Mouse (Mus musculus): ENCODE measurements around the gene 0610010F05Rik. TPM values are rescaled to one million over a fixed set of nuclear protein-coding genes. Genes with fewer than 3 reads are reported as not detected.
A peak's percentile ranks its signal among the peaks of the same experiment; 100 is the strongest.

0610010F05Rik gene
- 39.2 and 51.6 TPM in 2 replicates for polyA plus RNA-seq (2016; fragmentation: Nextera tagmentation; extraction: Ambion mirVana)

DNA sequence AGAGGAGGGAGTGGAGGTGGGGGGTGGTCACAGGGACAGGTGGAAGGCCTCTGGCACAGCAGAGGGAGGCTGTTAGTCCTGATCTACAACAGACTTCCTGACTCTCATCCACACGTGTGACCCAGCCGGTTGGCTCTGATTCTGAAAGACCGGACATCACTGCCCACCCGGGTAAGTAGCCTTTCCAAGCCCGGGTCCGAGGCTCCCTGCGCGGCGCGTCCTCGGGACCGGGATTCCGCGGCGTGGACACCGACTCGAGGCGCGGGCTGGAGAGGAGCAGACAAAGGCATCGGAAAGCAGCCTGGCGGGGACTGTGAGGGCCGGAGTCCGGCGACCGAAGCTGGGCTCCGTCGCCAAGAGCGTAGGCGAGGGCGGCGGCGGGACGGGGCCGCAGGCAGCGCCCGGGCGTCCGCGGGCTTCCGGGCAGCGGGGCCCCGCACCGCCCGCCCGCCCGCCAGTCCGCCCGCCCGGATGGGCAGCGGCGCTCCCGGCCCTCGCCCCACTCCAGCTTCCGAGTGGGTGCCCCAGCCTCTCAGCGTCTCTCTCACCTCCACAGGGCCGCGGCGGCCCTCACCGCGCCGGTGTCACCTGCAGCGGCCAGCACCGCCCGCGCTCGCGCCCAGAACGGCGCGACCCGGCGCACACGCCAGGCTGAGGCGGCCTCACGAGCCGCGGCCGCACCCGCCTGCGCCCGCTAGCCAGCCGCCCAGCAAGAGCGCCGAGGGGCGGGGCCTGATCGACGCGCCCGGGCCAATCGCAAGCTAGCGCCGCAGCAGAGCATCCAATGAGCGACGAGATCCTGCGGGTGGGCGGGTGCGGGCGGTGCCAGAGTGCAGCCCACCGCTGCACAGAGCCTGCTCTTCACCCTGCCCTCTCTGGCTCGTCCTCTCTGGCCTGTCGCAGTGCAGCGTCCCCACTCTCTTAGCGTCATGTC, at the start of gene 0610010F05Rik:
TSS of gene 0610010F05Rik (minus strand) at position 695 of the 934 bp plus-strand sequence.
- DNase-seq (ENCODE audit: low spot score) = peak; percentile 94
- Histone ChIP-seq H3K9me3 (replicated peaks) (no peaks in the 10 kb centered on the region), H3K4me1 (peaks cover 14% of the 10 kb centered on the region), H3K4me3 (peak within 1 kb of the TSS; percentile 92), H3K36me3 (peaks cover 18% of the 10 kb centered on the region), H3K27ac (replicated peaks) (peak within 1 kb of the TSS; percentile 96), H3K27me3 (ENCODE audit: low read depth, poor library complexity, severe bottlenecking) (no peaks in the 10 kb centered on the region)
- under 1% methylated on average over 102 of the region's 103 CpGs for WGBS

DNA sequence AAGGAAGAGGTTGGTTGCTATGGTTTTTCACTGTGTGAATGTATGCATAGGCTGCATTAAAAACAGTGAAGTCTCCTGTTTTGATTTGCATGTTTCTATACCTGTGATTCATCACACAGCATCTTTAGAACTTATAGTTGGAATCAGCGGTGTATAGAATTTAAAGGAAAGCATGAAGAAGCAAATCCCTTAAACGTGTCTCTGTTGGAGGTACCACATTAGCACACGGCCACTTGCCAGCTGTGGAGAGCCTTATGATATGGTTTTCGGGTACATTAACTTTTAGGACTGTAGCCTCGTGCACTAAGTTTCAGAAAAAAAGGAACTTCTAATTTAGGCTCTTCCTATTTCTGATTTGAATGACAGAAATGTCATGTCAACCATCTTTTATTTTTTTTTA, 49.1 kb upstream of the 0610010F05Rik start:
- DNase-seq (ENCODE audit: low spot score) = no peak
- H3K36me3 ChIP-seq = peaks cover 43% of the 10 kb centered on the region
- H3K4me3 ChIP-seq = no peak overlapping the region
- WGBS = 94% methylated on average over 5 of the region's 5 CpGs
- no peaks in the 10 kb centered on the region for H3K9me3 ChIP-seq (replicated peaks)
- H3K27me3 ChIP-seq (ENCODE audit: low read depth, poor library complexity, severe bottlenecking) = no peaks in the 10 kb centered on the region
- H3K4me1 ChIP-seq = no peaks in the 10 kb centered on the region
- no peak overlapping the region for H3K27ac ChIP-seq (replicated peaks)

DNA sequence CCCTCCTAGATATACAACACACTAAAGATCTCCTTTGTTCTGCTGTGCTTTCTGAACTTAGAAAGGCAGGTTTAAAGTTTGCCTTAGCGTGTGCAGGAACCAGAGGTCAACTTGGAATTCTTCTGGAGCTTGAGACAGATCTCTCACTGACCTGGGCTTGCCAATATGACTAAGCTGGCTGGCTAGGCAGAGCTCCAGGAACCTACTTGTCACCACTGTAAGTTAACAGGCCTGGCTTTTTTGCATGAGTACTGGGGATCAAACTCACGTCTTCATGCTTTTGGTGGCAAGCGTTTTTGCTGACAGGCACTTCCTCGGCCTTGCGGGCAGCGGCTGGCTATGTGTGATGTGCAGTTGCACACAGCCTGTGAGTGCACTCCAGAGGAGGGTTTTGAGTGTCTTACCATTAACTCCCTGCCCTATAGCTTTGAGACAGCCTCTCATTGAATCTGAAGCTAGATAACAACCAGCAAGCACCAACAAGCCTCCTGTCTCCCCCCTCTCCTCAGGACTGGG, 47.1 kb upstream of the 0610010F05Rik start:
- no peak overlapping the region for H3K4me3 ChIP-seq
- H3K27me3 ChIP-seq (ENCODE audit: low read depth, poor library complexity, severe bottlenecking) = no peaks in the 10 kb centered on the region
- H3K36me3 ChIP-seq = peaks cover 60% of the 10 kb centered on the region
- DNase-seq (ENCODE audit: low spot score) = no peak
- H3K4me1 ChIP-seq = no peaks in the 10 kb centered on the region
- H3K27ac ChIP-seq (replicated peaks) = no peak overlapping the region
- 90% methylated on average over 6 of the region's 6 CpGs for WGBS
- no peaks in the 10 kb centered on the region for H3K9me3 ChIP-seq (replicated peaks)

DNA sequence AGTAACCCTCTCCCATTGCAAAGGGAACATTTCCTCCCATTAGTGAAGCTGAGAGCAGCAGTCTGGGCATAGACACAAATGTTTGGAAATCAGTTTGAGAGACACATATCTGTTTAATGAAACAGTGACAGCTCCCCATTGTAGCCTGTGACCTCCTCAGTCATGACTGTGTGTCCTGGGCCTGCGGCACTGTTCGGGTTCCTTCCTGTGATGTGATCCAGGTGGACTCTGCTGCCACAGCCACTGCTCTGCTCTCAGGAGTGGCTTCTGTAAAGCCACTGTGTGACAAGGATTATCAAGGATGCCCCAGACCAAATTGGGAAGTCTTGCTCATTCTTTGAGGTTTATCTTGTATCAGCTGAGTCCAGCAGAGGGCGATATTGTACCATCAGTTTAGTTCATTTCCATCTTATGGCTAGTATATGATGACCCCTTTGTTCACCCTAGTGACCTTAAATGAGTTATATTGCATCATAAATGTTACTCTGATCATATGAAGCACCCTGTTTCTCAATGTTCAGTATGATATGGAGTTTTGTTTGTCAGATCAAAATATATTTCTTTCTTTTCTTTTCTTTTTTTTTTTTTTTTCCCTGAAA, 45.7 kb upstream of the 0610010F05Rik start:
- Histone ChIP-seq H3K36me3 (peaks cover 72% of the 10 kb centered on the region), H3K4me1 (no peaks in the 10 kb centered on the region), H3K9me3 (replicated peaks) (no peaks in the 10 kb centered on the region), H3K4me3 (no peak overlapping the region), H3K27ac (replicated peaks) (no peak overlapping the region), H3K27me3 (ENCODE audit: low read depth, poor library complexity, severe bottlenecking) (no peaks in the 10 kb centered on the region)
- DNase-seq (ENCODE audit: low spot score) = peak; percentile 42
- 48% methylated on average over 3 of the region's 3 CpGs for WGBS

DNA sequence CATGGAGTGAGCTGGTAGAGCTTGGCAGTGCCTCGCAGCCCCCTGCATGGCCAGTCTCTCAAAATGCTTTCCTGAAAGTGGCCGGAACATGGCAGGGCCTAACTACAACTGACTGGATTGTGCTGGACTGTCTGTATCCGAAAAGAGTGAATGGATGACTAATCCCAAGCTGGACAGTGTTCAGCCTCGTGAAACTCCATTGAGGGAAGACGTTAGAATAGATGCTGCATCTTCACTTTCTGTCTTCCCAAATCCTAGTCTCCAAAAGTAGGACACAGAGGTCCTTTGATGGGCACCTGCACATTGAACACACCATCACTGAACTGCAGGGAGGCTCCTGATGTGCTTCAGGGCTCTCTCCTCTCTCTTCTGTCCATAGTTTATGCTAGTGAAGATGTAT, 42.7 kb upstream of the 0610010F05Rik start:
- peaks cover 77% of the 10 kb centered on the region for H3K36me3 ChIP-seq
- H3K4me1 ChIP-seq = no peaks in the 10 kb centered on the region
- 90% methylated on average over 5 of the region's 5 CpGs for WGBS
- no peak for DNase-seq (ENCODE audit: low spot score)
- H3K27ac ChIP-seq (replicated peaks) = no peak overlapping the region
- no peak overlapping the region for H3K4me3 ChIP-seq
- H3K27me3 ChIP-seq (ENCODE audit: low read depth, poor library complexity, severe bottlenecking) = no peaks in the 10 kb centered on the region
- no peaks in the 10 kb centered on the region for H3K9me3 ChIP-seq (replicated peaks)

DNA sequence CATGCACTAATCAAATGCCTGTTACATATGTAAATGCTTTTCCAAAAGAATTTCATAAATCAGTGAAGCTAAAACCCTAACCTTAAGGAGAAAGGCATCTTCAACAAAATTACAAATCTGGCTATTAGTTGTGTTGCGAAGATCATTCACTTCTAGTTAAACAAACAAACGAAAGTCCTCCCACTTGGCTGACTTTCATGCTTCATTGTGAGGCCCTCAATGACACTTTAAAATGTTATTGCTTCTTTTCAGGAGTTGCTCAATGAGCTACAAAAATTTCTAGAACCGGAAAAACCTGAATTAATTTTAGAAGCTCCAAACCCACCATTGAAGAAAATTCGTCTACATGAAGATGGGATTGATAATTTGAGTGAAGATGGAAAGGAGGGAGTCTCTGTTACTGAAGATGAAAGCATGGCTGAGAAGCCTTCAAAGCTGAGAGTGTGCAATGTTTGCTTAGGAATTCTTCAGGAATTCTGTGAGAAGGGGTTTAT, 38.9 kb upstream of the 0610010F05Rik start:
- Histone ChIP-seq H3K9me3 (replicated peaks) (no peaks in the 10 kb centered on the region), H3K27me3 (ENCODE audit: low read depth, poor library complexity, severe bottlenecking) (no peaks in the 10 kb centered on the region)

DNA sequence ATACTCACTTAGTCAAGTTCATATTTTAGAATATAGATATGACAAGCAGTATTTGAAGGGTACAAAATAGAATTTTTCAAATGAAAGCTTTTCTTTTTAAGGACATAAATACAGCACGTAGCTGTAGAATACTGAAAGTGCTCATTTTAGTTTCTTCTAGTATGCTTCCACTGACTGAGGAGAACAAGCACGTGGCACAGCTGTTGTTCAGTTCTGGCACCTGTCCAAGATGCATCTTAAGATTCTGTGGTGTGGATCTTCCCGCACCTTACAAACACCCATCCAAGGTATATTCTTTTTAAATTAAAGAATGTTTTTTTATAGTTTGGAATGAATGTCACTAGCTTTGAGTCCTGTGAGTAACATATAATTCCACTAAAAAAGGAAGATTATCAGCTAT, 33.7 kb upstream of the 0610010F05Rik start:
- H3K36me3 ChIP-seq = no peaks in the 10 kb centered on the region; the same call in 1 of the 2 replicates
- peaks cover 32% of the 10 kb centered on the region for H3K4me1 ChIP-seq
- no peak for DNase-seq (ENCODE audit: low spot score)
- H3K4me3 ChIP-seq = peak overlapping the region; percentile 78
- no peaks in the 10 kb centered on the region for H3K27me3 ChIP-seq (ENCODE audit: low read depth, poor library complexity, severe bottlenecking)
- WGBS = 77% methylated on average over 3 of the region's 3 CpGs
- no peak overlapping the region for H3K27ac ChIP-seq (replicated peaks)
- no peaks in the 10 kb centered on the region for H3K9me3 ChIP-seq (replicated peaks)

More for the DNA sequence above, 38.9 kb upstream of the 0610010F05Rik start:
- peaks cover 2% of the 10 kb centered on the region; the same call in 1 of the 2 replicates for H3K4me1 ChIP-seq
- WGBS = 91% methylated on average over 4 of the region's 4 CpGs
- H3K36me3 ChIP-seq = peaks cover 48% of the 10 kb centered on the region
- no peak overlapping the region for H3K27ac ChIP-seq (replicated peaks)
- no peak overlapping the region for H3K4me3 ChIP-seq
- DNase-seq (ENCODE audit: low spot score) = no peak

DNA sequence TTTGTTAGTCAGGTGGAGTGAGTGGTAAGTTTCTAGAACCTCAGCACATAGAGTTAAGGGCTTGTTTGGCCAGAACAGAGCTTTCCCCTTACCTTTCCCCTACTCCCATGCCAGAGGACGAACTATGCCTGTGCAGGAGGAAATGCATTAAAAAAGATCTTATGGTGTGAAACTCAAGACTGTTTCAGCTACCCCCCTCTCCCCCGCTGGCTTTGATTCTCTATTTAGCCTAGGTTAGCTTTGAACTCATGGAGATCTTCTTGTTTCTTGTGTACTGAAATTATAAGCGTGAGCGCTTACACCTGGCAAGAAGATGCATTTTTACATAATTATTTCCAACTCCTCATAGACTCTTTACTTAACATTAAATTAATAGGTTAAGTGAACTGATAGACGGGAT, 33.1 kb upstream of the 0610010F05Rik start:
- H3K4me3 ChIP-seq = peak overlapping the region; percentile 78
- H3K9me3 ChIP-seq (replicated peaks) = no peaks in the 10 kb centered on the region
- no peaks in the 10 kb centered on the region for H3K27me3 ChIP-seq (ENCODE audit: low read depth, poor library complexity, severe bottlenecking)
- WGBS = 10% methylated on average over 5 of the region's 5 CpGs
- peak overlapping the region; percentile 95 for H3K27ac ChIP-seq (replicated peaks)
- no peak for DNase-seq (ENCODE audit: low spot score)
- peaks cover 32% of the 10 kb centered on the region for H3K4me1 ChIP-seq
- H3K36me3 ChIP-seq = no peaks in the 10 kb centered on the region

DNA sequence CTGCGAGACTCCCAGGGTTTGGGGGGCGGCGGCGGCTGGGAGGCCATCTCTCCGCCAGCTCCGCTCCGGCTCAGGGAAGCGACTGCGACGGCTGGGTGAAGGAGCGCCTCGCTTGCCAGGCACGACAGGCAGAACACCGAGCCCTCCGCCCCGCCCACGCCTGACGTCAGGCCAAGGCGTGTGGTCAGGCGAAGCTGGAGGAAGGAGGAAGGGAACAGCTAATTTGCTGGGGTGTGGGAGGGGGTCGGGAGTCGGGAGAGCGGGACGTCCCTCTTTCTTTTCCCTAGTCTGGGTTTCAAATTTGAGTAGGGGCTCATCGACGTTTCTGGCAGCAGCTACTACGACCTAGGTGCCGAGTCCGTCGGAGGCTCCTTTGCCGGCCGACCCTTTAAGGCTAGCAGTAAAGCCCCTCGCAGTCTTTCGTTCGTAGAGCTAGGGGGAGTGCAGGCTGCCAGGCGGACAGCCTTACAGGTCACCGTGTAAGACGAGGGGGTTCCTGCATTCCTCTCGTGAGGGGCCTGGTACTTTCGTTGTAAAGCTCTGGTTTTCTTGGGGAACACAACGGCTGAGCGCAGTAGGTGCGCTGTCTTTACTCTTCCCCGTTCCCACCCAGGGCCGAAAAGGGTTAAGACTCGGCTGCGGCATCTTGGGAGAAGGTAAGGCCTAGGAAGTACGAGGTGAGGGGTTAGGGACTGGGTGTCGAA, 32.5 kb upstream of the 0610010F05Rik start, which contains the start of gene Pex13:
TSS of gene Pex13 (minus strand) at position 162 of the 704 bp plus-strand sequence.
- H3K4me3 ChIP-seq = peak within 1 kb of the TSS; percentile 78
- peak within 1 kb of the TSS; percentile 95 for H3K27ac ChIP-seq (replicated peaks)
- no peaks in the 10 kb centered on the region for H3K27me3 ChIP-seq (ENCODE audit: low read depth, poor library complexity, severe bottlenecking)
- under 1% methylated on average over 49 of the region's 49 CpGs for WGBS
- H3K4me1 ChIP-seq = peaks cover 32% of the 10 kb centered on the region
- H3K9me3 ChIP-seq (replicated peaks) = no peaks in the 10 kb centered on the region
- DNase-seq (ENCODE audit: low spot score) = peak; percentile 99
- no peaks in the 10 kb centered on the region for H3K36me3 ChIP-seq

DNA sequence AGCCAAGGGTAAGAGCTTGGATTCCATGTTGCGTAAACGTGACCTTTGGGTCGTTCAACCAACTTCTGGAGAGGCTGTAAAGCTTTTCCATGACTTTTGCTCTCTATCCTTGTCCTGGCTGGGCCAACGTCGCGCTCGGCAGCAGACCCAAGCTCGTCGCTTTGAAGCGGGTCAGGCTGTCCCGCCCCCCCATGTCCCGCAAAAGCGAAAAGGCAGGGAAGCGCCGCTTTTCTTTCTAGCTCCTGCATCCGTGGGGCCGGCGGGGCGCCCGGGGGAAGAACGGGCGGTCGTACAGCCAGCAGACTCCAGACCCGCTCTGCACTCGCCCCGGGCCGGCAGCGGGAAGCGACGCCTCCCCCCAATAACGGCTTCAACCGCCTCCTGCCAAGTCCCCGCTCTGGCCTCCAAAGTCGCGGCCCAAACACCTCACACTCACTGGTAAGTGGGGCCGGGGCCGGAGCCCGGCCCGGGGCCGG, 31.9 kb upstream of the 0610010F05Rik start, which contains the start of gene Pus10:
TSS of gene Pus10 (plus strand) at position 364 of the 476 bp plus-strand sequence.
- peaks cover 32% of the 10 kb centered on the region for H3K4me1 ChIP-seq
- peak within 1 kb of the TSS; percentile 95 for H3K27ac ChIP-seq (replicated peaks)
- no peaks in the 10 kb centered on the region for H3K9me3 ChIP-seq (replicated peaks)
- WGBS = under 1% methylated on average over 40 of the region's 40 CpGs
- H3K4me3 ChIP-seq = peak within 1 kb of the TSS; percentile 78
- no peaks in the 10 kb centered on the region for H3K36me3 ChIP-seq
- no peak for DNase-seq (ENCODE audit: low spot score)
- no peaks in the 10 kb centered on the region for H3K27me3 ChIP-seq (ENCODE audit: low read depth, poor library complexity, severe bottlenecking)

DNA sequence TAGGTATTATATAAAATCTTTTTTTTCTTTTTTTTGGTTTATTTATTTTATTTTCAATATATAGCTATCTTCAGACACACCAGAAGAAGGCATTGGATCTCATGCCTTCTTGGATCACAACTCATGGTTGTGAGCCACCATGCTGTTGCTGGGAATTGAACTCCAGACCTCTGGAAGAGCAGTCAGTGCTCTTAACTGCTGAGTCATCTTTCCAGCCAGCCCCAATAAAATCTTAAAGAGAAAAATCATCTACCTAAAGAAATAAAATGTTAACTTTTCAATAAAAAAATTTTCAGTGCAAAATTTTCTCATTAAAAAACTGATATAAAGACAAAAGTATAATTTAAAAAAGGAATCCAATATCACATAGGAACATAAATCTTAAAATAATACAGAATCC, 30.8 kb upstream of the 0610010F05Rik start:
- DNase-seq (ENCODE audit: low spot score) = no peak
- Histone ChIP-seq H3K9me3 (replicated peaks) (no peaks in the 10 kb centered on the region), H3K4me3 (peak overlapping the region; percentile 78), H3K4me1 (peaks cover 32% of the 10 kb centered on the region), H3K27me3 (ENCODE audit: low read depth, poor library complexity, severe bottlenecking) (no peaks in the 10 kb centered on the region), H3K36me3 (no peaks in the 10 kb centered on the region), H3K27ac (replicated peaks) (no peak overlapping the region)

DNA sequence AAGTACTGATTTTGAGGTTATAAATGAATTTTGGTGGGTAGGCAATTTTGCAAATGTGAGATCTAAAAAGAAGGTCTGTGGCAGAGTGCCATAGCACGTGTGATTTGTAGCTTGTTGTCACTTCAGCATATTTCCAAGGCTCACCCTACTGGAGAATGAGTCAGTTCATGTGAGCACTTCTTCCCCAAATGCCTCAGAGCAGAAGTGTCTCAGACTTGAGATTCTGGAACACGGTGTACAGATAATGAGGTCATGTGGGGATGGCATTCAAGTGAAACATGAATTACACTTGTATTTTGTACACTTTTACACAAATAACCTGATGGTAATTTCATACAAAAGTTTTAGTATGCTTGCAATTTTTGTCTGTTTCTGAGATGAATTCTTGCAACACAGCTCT, 24.4 kb upstream of the 0610010F05Rik start:
- Histone ChIP-seq H3K36me3 (no peaks in the 10 kb centered on the region), H3K27ac (replicated peaks) (no peak overlapping the region), H3K27me3 (ENCODE audit: low read depth, poor library complexity, severe bottlenecking) (no peaks in the 10 kb centered on the region), H3K9me3 (replicated peaks) (no peaks in the 10 kb centered on the region), H3K4me1 (peaks cover 2% of the 10 kb centered on the region), H3K4me3 (no peak overlapping the region)
- WGBS = 91% methylated on average over 2 of the region's 2 CpGs
- DNase-seq (ENCODE audit: low spot score) = no peak
